Mouse (Mus musculus) heart, embryonic 11.5 days (tissue): ENCODE results near the gene Fam118b. TPM values are rescaled to one million over a fixed set of nuclear protein-coding genes. Genes with fewer than 3 reads are reported as not detected.

Experiments used
- ATAC-seq: fragments of 200-750 bp; cut with Nextera tagmentation; replicated peaks from 2 replicates; pipeline ENCODE4 v1.8.0; 2017; ENCODE audit warnings: moderate library complexity; ENCODE audit not compliant: insufficient number of reproducible peaks, low FRiP score, low TSS enrichment
- H3K27ac ChIP-seq: fragments of 300-500 bp; sonication (generic); 2 replicates; pipeline ENCODE4 v1.5.1; 2014; ENCODE audit warnings: mild to moderate bottlenecking, low read depth, low read length
- H3K27me3 ChIP-seq: fragments of 300-500 bp; sonication (generic); 2 replicates; pipeline ENCODE4 v1.6.1; 2014; ENCODE audit warnings: mild to moderate bottlenecking, low read length, mixed read lengths; ENCODE audit not compliant: control insufficient read depth, insufficient read depth
- H3K36me3 ChIP-seq: fragments of 300-500 bp; sonication (generic); 2 replicates; pipeline ENCODE4 v1.6.1; 2014; ENCODE audit warnings: mild to moderate bottlenecking, low read length, moderate library complexity, mixed read lengths; ENCODE audit not compliant: control insufficient read depth, insufficient read depth
- H3K4me1 ChIP-seq: fragments of 300-500 bp; sonication (generic); 2 replicates; pipeline ENCODE4 v1.6.1; 2014; ENCODE audit warnings: low read length; ENCODE audit not compliant: control insufficient read depth, insufficient read depth
- H3K4me2 ChIP-seq: fragments of 300-500 bp; sonication (generic); 2 replicates; pipeline ENCODE4 v1.6.1; 2014; ENCODE audit warnings: mild to moderate bottlenecking, moderate library complexity
- H3K4me3 ChIP-seq: fragments of 300-500 bp; sonication (generic); 2 replicates; pipeline ENCODE4 v1.5.1; 2014; ENCODE audit warnings: low read depth, low read length
- H3K9ac ChIP-seq: fragments of 300-500 bp; sonication (generic); 2 replicates; pipeline ENCODE4 v1.6.1; 2014; ENCODE audit warnings: mild to moderate bottlenecking, low read depth, low read length, moderate library complexity
- H3K9me3 ChIP-seq: fragments of 300-500 bp; sonication (generic); replicated peaks from 2 replicates; pipeline ENCODE4 v1.6.1; 2016; ENCODE audit warnings: low read length; ENCODE audit not compliant: control insufficient read depth
- WGBS: fragments of 180-500 bp; shearing (Covaris S2); extraction: QIAGEN DNeasy Blood & Tissue Kit; methylation state at CpG from one replicate; pipeline ENCODE4 v1.1.7; 2014; ENCODE audit not compliant: insufficient replicate concordance; 5-methylcytosine and 5-hydroxymethylcytosine counted together
- polyA plus RNA-seq: library from polyadenylated mRNA; unstranded; fragments of >200 nt; fragmentation: Nextera tagmentation; extraction: Ambion mirVana; gene quantifications from 2 replicates; pipeline ENCODE4 v1.2.1, GENCODE M21; 2014

Fam118b gene
- polyA plus RNA-seq, 1 experiment from 2014 or later, result 27.3 TPM

DNA sequence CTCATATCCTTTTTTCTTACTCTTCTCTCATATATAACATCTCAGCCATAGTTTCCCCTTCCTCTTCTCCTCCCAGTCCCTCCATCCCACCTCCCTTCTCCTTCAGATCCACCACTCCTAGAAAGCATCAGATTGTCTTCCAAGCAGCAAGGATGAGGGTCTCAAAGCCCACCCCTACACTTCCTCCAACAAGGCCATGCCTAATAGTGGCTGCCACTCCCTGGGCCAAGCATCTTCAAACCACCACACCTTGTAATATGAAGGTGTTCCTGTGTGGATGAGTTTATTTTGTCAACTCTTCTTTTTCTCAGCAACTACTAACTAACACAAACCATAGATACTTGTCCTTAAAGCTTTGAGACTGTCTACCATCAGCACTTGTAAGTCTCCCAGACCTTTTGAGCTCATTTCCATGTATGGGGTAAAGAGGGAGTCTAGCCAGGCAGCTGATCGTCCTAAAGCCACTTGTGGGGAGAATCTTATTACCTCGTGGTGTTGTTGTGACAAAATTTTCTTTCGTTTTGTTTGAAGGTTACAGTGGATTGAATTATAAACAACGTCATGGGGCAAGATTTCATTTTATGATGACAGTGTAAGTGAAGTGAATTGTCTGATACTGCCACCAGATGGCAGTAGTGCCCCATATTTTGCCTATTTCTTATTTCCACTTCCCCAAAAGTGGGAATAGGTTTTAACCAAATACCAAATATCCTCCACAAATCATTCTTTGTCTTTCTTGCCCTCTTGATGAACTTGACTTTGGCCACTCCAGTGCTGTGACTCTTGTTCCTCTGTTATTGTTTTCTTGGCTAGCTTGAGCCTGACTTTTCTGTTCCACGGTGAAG is 14.6 kb upstream of the Fam118b start:
- ATAC-seq, result no peak
- H3K27ac ChIP-seq, result no peak overlapping the region

DNA sequence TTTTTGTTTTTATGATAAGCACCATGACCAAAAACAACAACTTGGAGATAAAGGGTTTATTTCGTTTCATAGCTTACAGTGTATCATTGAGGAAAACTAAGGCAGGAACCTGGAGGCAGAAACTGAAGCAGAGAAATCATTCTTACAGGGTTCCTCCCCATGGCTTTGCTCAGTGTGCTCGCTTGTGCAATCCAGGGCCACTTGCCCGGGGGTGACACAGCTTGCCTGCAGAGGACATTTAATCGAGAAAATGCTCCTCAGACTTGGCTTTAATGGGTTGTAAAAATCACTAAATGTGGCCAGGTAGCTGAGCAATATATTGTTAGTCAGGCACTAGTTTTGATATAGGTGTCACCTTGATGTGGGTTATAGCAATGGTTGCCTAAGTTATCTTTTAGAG is 10.8 kb upstream of the Fam118b start:
- no peak overlapping the region for H3K9ac ChIP-seq
- H3K4me3 ChIP-seq, result no peak overlapping the region
- peaks cover 18% of the 10 kb centered on the region for H3K36me3 ChIP-seq
- 87% methylated on average over 4 of the region's 4 CpGs for WGBS
- no peak overlapping the region for H3K27ac ChIP-seq
- no peak for ATAC-seq
- H3K4me1 ChIP-seq, result no peaks in the 10 kb centered on the region; the same call in 1 of the 2 replicates
- no peaks in the 10 kb centered on the region for H3K27me3 ChIP-seq
- H3K9me3 ChIP-seq, result no peaks in the 10 kb centered on the region
- no peak overlapping the region for H3K4me2 ChIP-seq

More for the DNA sequence above, 14.6 kb upstream of the Fam118b start:
- no peaks in the 10 kb centered on the region for H3K9me3 ChIP-seq
- no peaks in the 10 kb centered on the region; the same call in 1 of the 2 replicates for H3K4me1 ChIP-seq
- H3K4me3 ChIP-seq, result no peak overlapping the region
- H3K36me3 ChIP-seq, result peaks cover 6% of the 10 kb centered on the region; the same call in 1 of the 2 replicates
- WGBS, result 20% methylated on average over 5 of the region's 5 CpGs
- H3K27me3 ChIP-seq, result no peaks in the 10 kb centered on the region
- no peak overlapping the region for H3K4me2 ChIP-seq
- H3K9ac ChIP-seq, result no peak overlapping the region

DNA sequence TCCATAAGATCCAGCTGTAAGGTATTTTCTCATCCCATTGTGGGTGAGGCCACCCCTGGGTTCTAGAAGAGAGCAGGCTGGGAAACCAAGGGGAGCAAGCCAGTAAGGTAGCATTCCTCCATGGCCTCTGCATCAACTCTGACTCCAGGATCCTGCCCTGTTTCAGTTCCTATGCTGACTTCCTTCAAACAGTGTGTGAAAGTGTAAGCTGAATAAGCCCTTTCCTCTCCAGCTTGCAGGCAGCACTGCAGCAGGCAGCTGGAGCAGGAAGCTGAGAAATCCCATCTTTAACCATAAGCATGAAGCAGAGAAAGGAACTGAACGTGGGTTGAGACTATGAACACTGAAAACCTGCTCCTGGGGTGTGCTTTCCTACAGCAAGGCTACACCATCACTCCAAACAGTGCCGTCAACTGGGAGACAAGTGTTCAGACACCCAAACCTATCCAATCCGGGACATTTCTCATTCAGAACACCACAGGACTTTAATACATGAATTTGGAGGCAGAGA is 10.3 kb upstream of the Fam118b start:
- no peak overlapping the region for H3K9ac ChIP-seq
- H3K4me1 ChIP-seq, result no peaks in the 10 kb centered on the region; the same call in 1 of the 2 replicates
- no peaks in the 10 kb centered on the region for H3K9me3 ChIP-seq
- H3K27me3 ChIP-seq, result no peaks in the 10 kb centered on the region
- 77% methylated on average over 3 of the region's 3 CpGs for WGBS
- peaks cover 22% of the 10 kb centered on the region for H3K36me3 ChIP-seq
- H3K4me2 ChIP-seq, result no peak overlapping the region
- H3K4me3 ChIP-seq, result no peak overlapping the region
- no peak overlapping the region for H3K27ac ChIP-seq
- ATAC-seq, result no peak

DNA sequence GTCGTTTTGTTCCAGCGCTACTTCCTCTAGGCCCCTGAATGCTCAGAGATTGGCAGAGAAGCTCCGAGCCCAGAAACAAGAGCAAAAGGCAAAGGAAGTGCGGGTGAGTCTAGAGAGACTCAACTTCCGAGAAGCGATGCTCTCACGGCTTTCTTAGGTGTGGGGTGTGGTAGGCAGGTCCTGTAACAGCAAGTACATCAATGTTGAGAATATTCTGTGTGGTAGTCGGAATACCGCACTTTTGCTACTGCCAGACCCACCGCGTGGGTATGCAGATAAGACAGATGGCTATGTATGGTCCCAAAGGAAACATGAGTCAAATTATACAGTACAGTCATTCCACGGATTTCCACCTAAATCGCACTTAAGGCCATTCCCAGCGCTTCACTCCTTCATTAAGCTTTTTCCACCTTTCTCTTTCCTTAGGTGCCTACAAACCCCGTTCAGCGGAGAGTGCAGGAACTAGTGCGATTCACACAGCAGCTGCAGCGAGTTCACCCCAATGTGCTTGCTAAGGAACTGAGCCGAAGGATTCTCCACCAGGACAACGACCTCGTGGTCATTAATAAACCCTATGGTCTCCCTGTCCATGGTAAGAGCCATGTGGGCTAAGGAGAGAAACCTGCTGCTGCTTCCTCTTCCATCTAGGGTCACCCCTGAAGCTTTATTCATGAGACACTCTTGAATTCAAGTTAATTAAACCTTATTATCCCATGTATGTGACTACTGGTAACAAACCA is 541 bp upstream of the Fam118b start:
- Histone ChIP-seq H3K36me3 (peaks cover 13% of the 10 kb centered on the region), H3K4me1 (peaks cover 11% of the 10 kb centered on the region), H3K9ac (peak overlapping the region; percentile 91), H3K4me3 (peak overlapping the region; percentile 82), H3K27ac (peak overlapping the region; percentile 59; the same call in 1 of the 2 replicates), H3K27me3 (no peaks in the 10 kb centered on the region), H3K4me2 (peak overlapping the region; percentile 87), H3K9me3 (no peaks in the 10 kb centered on the region)
- peak; percentile 40; the same call in 1 of the 2 replicates for ATAC-seq
- 2% methylated on average over 21 of the region's 21 CpGs for WGBS

DNA sequence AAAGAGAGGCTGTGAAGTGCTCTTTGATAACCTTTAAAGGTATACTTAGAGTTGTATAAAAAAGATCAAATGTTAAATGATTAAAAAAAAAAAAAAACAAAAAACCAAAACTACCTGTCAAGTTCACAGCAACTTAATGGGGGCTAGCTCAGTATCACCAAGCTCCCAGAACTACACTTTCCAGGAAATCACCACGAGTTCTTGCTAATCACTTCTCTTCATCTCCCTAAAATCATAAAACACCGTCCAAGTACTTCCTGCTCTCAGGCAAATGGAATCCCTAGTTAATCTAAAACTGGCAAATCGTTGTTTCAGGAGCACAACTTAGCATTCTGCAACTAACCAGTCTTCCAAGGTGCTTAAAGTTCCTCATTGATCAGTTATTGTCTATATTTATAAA is 3.1 kb downstream of the Fam118b start:
- Histone ChIP-seq H3K4me1 (peaks cover 11% of the 10 kb centered on the region), H3K36me3 (no peaks in the 10 kb centered on the region), H3K9ac (no peak overlapping the region), H3K4me3 (no peak overlapping the region), H3K4me2 (no peak overlapping the region), H3K9me3 (no peaks in the 10 kb centered on the region), H3K27ac (no peak overlapping the region), H3K27me3 (no peaks in the 10 kb centered on the region)
- WGBS, result 62% methylated on average over 3 of the region's 3 CpGs
- ATAC-seq, result no peak

DNA sequence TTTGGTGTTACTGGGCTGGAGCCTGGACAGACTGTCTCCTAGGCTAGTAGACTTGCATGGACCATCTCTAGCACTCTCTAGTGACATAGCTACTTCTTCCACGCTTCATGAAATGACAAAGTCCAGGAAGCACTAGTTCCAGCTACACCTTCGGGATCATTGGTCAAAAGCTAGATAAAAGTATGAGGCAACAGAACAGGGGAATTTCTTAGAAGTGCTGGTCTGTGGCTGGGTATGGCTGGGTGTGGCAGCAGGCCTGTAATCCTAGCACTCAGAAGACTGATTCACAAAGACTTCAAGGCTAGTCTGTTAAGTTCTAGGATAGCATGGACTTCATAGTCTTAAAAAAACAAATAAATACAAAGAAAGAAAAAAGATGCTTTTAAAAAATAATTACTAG is 4.2 kb downstream of the Fam118b start:
- Histone ChIP-seq H3K27me3 (no peaks in the 10 kb centered on the region), H3K4me3 (no peak overlapping the region), H3K9me3 (no peaks in the 10 kb centered on the region), H3K9ac (no peak overlapping the region), H3K4me2 (no peak overlapping the region), H3K27ac (no peak overlapping the region), H3K36me3 (no peaks in the 10 kb centered on the region), H3K4me1 (peaks cover 7% of the 10 kb centered on the region)
- no peak for ATAC-seq
- WGBS, result 71% methylated on average over 2 of the region's 2 CpGs

DNA sequence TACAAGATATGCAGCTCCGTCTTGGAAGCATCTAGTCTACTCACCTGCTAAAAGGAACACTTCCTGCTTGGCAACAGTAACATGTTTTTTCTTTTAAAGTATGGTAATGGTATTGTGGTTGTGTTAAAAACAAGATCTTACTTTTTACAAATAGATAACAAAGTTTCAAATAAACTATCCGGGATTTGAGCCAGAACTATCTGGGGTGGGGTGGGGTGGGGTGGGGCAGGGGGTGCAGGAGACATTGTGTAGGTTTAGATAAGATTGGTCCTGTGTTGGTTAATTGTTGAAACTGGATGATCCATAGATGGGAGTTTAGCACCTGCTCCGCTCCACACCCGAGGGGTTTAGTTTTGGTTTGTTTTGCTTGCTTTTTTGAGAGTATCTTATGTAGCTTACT is 5.2 kb downstream of the Fam118b start:
- H3K9ac ChIP-seq, result no peak overlapping the region
- 60% methylated on average over 4 of the region's 4 CpGs for WGBS
- H3K4me1 ChIP-seq, result peaks cover 4% of the 10 kb centered on the region; the same call in 1 of the 2 replicates
- H3K9me3 ChIP-seq, result no peaks in the 10 kb centered on the region
- H3K27me3 ChIP-seq, result no peaks in the 10 kb centered on the region
- H3K4me3 ChIP-seq, result no peak overlapping the region
- H3K27ac ChIP-seq, result no peak overlapping the region
- H3K4me2 ChIP-seq, result no peak overlapping the region
- ATAC-seq, result no peak
- H3K36me3 ChIP-seq, result no peaks in the 10 kb centered on the region

DNA sequence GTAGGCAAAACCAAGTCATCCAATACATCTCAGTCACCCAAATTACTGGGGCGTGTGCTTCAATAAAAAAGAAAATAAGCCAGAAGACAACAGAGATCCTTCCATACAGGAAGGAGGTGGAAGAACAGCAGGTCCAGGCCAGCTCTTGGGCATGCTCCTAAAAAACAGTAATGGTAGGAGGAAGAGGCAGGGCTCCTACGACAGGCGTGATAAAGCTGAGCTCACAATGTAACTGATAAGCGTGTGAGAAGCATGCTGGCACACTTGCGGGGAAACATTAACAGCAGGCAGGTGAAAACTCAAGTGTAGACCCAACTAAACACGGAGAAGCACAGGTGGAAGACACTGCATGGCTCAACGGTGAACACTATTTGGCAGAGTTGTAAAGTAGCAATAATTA is 10.2 kb downstream of the Fam118b start:
- WGBS, result 58% methylated on average over 7 of the region's 7 CpGs
- no peak overlapping the region for H3K9ac ChIP-seq
- H3K36me3 ChIP-seq, result no peaks in the 10 kb centered on the region
- H3K4me2 ChIP-seq, result no peak overlapping the region
- no peak overlapping the region for H3K4me3 ChIP-seq
- H3K27ac ChIP-seq, result no peak overlapping the region
- H3K4me1 ChIP-seq, result no peaks in the 10 kb centered on the region
- no peak for ATAC-seq
- no peaks in the 10 kb centered on the region for H3K27me3 ChIP-seq
- no peaks in the 10 kb centered on the region for H3K9me3 ChIP-seq
